20 mouse cellular contexts compared by ENCODE assay signal in the genomic region with DNA sequence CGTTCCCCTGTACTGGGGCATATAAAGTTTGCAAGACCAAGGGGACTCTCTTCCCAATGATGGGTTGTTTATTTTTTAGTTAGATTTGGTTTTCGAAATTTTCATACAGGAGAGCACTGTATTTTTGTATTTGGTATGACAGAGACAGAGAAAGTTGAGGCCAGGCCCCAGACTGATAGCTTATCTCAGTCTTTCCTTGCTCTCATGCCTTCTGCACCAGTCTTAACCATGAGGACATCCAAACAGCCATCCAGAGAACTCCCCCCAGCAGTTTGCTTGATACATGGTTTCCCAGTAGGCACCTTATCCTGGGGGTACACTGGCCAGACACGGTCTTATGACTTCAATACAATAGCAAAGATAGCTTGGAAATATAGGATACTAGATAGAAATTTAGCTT.
"Had no signal": no experiment of that assay in that cellular context is flagged by ENCODE, and none has a peak within 500 bp of the region (broad histone marks: within the 10 kb centered on the region; RNA-seq: fewer than 3 reads in every experiment).

No protein-coding gene starts in this region.

- H3K9ac ChIP-seq: lung, embryonic 15.5 days; midbrain, embryonic 13.5 days; stomach, embryonic 15.5 days had no signal

- H3K4me1 ChIP-seq: lung, embryonic 15.5 days; megakaryocyte, embryonic 14.5 days; midbrain, embryonic 10.5 days; midbrain, embryonic 13.5 days; stomach, embryonic 15.5 days had no signal

- H3K36me3 ChIP-seq: lung, embryonic 15.5 days; midbrain, embryonic 13.5 days; stomach, embryonic 15.5 days had no signal

- H3K4me3 ChIP-seq: layer of hippocampus, adult 2 months; left cerebral cortex, adult 2 months; lung, embryonic 15.5 days; megakaryocyte, embryonic 14.5 days; midbrain, embryonic 10.5 days; midbrain, embryonic 13.5 days; stomach, embryonic 15.5 days had no signal

- H3K27me3 ChIP-seq: lung, embryonic 15.5 days had no signal

- ATAC-seq: inflammation-experienced regulatory T-cells, adult 6 months; intestine, embryonic 16.5 days; midbrain, embryonic 13.5 days had no signal

- H3K9me3 ChIP-seq: lung, embryonic 15.5 days; midbrain, embryonic 10.5 days; midbrain, embryonic 13.5 days; stomach, embryonic 15.5 days had no signal

- H3K4me2 ChIP-seq: lung, embryonic 15.5 days; midbrain, embryonic 13.5 days; stomach, embryonic 15.5 days had no signal

- DNase-seq: kidney, adult 18-20 months; kidney, postnatal 25 days; layer of hippocampus, adult 9-11 months; layer of hippocampus, postnatal 36 days; lung, adult 18-20 months; lung, postnatal 10 days; lung, postnatal 36 days; right cerebral cortex, postnatal 14 days; spleen, adult 18-20 months; thymus, postnatal 25 days had no signal

- H3K27ac ChIP-seq: kidney, postnatal 0 days; layer of hippocampus, adult 2 months; left cerebral cortex, adult 2 months; lung, embryonic 15.5 days; midbrain, embryonic 10.5 days; midbrain, embryonic 13.5 days; stomach, embryonic 15.5 days had no signal
